Mouse (Mus musculus) hindbrain, embryonic 12.5 days (tissue): Measurements from ENCODE around the gene Ntn5. TPM values are rescaled to one million over a fixed set of nuclear protein-coding genes. Genes with fewer than 3 reads are reported as not detected.
"Not testable (repeated sequence)": the region's sequence is repeated elsewhere in the genome, so short reads cannot be mapped to it uniquely, and the experiment has no call there.

Source experiments
- ATAC-seq: fragments of 200-750 bp; cut with Nextera tagmentation; 2 replicates; pipeline ENCODE4 v1.8.0; 2017; ENCODE audit warnings: moderate TSS enrichment; ENCODE audit not compliant: low FRiP score
- H3K27ac ChIP-seq: fragments of 300-500 bp; sonication (generic); 2 replicates; pipeline ENCODE4 v1.5.1; 2016; ENCODE audit warnings: mild to moderate bottlenecking
- H3K27me3 ChIP-seq: fragments of 300-500 bp; sonication (generic); 2 replicates; pipeline ENCODE4 v1.6.1; 2016; ENCODE audit warnings: mild to moderate bottlenecking
- H3K36me3 ChIP-seq: fragments of 300-500 bp; sonication (generic); 2 replicates; pipeline ENCODE4 v1.6.1; 2016; ENCODE audit warnings: mild to moderate bottlenecking
- H3K4me1 ChIP-seq: fragments of 300-500 bp; sonication (generic); 2 replicates; pipeline ENCODE4 v1.6.1; 2016
- H3K4me2 ChIP-seq: fragments of 300-500 bp; sonication (generic); replicated peaks from 2 replicates; pipeline ENCODE4 v1.6.1; 2016; ENCODE audit warnings: mild to moderate bottlenecking
- H3K4me3 ChIP-seq: fragments of 300-500 bp; sonication (generic); 2 replicates; pipeline ENCODE4 v1.5.1; 2016; ENCODE audit warnings: mild to moderate bottlenecking
- H3K9ac ChIP-seq: fragments of 300-500 bp; sonication (generic); 2 replicates; pipeline ENCODE4 v1.6.1; 2016; ENCODE audit warnings: mild to moderate bottlenecking, moderate library complexity
- H3K9me3 ChIP-seq: fragments of 300-500 bp; sonication (generic); replicated peaks from 2 replicates; pipeline ENCODE4 v1.6.1; 2016; ENCODE audit warnings: mild to moderate bottlenecking
- WGBS: fragments of 180-500 bp; shearing (Covaris S2); methylation state at CpG from one replicate; pipeline ENCODE4 v1.1.7; 2016; 5-methylcytosine and 5-hydroxymethylcytosine counted together
- polyA plus RNA-seq: library from polyadenylated mRNA; unstranded; fragments of >200 nt; fragmentation: Nextera tagmentation; extraction: Ambion mirVana; gene quantifications from 2 replicates; pipeline ENCODE4 v1.2.1, GENCODE M21; 2016

Ntn5 gene
- polyA plus RNA-seq, 1 experiment from 2014 or later, result 0.68 TPM

DNA sequence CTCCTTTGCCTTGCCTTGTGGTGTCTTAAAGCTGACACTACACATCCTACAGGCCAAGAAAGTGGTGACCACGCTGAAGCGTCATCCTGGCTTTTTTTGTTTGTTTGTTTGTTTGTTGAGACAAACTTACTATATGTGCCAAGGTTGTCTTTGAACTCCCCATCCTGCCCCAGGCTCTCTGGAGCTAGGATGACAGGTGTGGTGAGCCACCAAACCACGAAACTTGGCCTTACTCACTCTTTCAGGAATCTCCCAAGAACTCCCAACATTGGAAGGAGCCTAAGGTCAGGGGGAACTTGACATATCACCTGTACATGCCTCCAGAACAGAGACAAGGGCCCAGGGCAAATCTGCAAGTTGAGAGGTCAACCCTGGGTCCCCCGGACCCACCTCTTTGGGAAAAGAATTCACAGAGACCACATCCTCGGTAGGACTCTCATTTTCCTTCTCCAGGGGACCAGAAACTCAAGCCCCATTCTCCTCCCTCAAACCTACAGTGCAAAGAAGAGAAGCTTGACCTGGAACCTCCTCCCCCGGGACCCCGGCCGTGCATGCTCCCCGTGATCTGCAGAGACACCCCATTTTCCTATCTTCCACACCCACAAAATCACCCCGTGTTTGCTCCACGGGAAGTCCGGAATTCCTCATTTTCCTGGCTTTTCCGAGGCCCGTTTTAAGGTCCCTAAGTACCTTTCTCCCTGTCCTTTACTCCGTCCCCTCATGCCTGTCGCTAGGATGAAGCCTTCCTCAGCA lies 41.1 kb upstream of the Ntn5 start:
- H3K9ac ChIP-seq, result peak overlapping the region; percentile 59
- no peaks in the 10 kb centered on the region for H3K36me3 ChIP-seq
- WGBS, result 35% methylated on average over 16 of the region's 16 CpGs
- H3K4me3 ChIP-seq, result peak overlapping the region; percentile 36
- H3K4me1 ChIP-seq, result peaks cover 34% of the 10 kb centered on the region
- ATAC-seq, result no peak
- no peaks in the 10 kb centered on the region for H3K9me3 ChIP-seq
- H3K27me3 ChIP-seq, result no peaks in the 10 kb centered on the region
- peak overlapping the region; percentile 56 for H3K4me2 ChIP-seq
- peak overlapping the region; percentile 83 for H3K27ac ChIP-seq

- H3K4me3 ChIP-seq, result peak overlapping the region; percentile 36
- H3K27me3 ChIP-seq, result no peaks in the 10 kb centered on the region
- peak overlapping the region; percentile 83 for H3K27ac ChIP-seq
- no peaks in the 10 kb centered on the region for H3K9me3 ChIP-seq
- peak overlapping the region; percentile 59 for H3K9ac ChIP-seq
- peak overlapping the region; percentile 56 for H3K4me2 ChIP-seq
- ATAC-seq, result peak; percentile 94
- peaks cover 27% of the 10 kb centered on the region for H3K4me1 ChIP-seq
- H3K36me3 ChIP-seq, result no peaks in the 10 kb centered on the region
- WGBS, result 2% methylated on average over 28 of the region's 28 CpGs
Measured at GRCm38 (mm10) chr7:45643441-45644178, 40.2 kb upstream of the Ntn5 start.

DNA sequence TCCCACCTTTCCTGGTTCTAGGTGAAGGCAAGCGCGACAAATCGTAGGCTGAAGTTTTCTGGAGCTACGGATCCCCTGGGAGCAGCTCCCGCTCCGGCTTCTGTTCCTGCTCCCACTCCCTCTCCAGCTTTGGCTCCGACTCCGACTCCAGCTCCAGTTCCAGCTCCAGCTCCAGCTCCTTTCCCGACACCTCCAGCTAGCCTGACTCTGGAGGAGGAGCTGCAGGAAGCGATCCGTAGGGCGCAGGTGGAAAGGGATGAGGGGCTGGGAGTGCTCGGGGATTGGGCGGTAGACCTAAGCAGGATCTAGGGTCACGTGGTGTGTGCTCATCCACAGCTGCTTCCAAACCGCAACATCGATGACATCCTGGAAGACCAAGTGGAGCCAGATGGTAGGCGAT lies 39.6 kb upstream of the Ntn5 start:
- peak; percentile 38 for ATAC-seq
- 4% methylated on average over 18 of the region's 18 CpGs for WGBS
- Histone ChIP-seq H3K27me3 (no peaks in the 10 kb centered on the region), H3K9ac (peak overlapping the region; percentile 39; the same call in 1 of the 2 replicates), H3K27ac (peak overlapping the region; percentile 83), H3K4me1 (peaks cover 27% of the 10 kb centered on the region), H3K9me3 (no peaks in the 10 kb centered on the region), H3K4me2 (peak overlapping the region; percentile 56), H3K4me3 (peak overlapping the region; percentile 36), H3K36me3 (no peaks in the 10 kb centered on the region)

DNA sequence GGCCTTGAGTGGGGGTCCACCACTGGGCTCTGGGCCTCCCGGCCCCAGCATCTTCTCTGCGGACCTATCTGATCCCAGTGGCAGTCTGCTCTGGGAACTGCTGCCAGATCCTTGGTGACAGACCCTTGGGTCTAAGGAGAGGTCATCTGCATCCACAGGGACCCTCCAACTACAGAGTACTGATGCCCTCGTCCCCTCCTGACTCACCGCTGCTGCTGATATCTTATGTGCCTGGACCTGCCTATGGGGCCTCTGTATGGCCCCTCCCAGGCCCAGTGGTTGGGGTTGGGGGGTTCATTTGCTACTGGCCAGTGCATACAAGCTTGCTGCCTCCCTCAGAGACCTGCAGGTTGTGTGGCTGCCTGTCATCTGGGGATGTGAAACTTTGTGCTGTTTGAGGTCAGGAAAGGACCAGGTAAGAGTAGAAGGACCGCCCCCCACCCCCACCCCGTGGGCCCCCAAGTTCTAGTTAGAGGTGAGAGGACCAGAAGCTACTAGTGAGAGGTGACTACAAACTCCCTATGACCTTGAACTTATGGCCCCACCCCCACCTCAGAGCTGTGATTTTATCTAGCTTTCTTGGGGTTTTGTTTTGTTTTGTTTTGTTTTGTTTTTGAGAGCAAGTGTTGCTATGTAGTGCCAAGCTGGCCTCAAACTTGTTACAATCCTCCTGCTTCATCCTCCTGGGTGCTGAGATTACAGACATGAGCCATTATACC lies 38.8 kb upstream of the Ntn5 start:
- WGBS, result 68% methylated on average over 6 of the region's 6 CpGs
- peak overlapping the region; percentile 83 for H3K27ac ChIP-seq
- no peaks in the 10 kb centered on the region for H3K9me3 ChIP-seq
- H3K9ac ChIP-seq, result peak overlapping the region; percentile 39; the same call in 1 of the 2 replicates
- H3K4me3 ChIP-seq, result no peak overlapping the region
- H3K4me2 ChIP-seq, result peak overlapping the region; percentile 56
- ATAC-seq, result no peak
- no peaks in the 10 kb centered on the region for H3K36me3 ChIP-seq
- peaks cover 27% of the 10 kb centered on the region for H3K4me1 ChIP-seq
- H3K27me3 ChIP-seq, result no peaks in the 10 kb centered on the region

DNA sequence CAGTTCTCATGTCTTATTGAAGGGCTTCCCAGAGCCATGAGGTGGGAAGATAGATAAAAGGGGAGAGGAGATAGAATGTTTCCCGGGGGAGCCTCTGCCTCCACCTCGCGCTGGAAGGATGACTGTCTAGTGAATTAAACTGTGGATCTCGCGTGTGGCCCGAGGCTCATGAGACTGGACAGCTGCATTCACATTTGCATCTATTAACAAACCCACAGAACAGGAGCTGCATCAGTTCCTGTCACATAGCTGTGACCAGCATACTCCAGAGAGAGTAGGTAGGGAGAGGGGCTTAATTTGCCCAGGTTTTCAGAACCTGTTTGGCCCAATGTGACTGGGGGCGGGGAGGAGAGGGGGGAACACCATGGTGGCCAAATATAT lies 38.2 kb upstream of the Ntn5 start:
- Histone ChIP-seq H3K4me3 (no peak overlapping the region), H3K27ac (no peak overlapping the region), H3K27me3 (no peaks in the 10 kb centered on the region), H3K9ac (no peak overlapping the region), H3K36me3 (no peaks in the 10 kb centered on the region), H3K4me2 (no peak overlapping the region), H3K4me1 (peaks cover 27% of the 10 kb centered on the region), H3K9me3 (no peaks in the 10 kb centered on the region)
- 56% methylated on average over 7 of the region's 7 CpGs for WGBS
- ATAC-seq, result no peak

DNA sequence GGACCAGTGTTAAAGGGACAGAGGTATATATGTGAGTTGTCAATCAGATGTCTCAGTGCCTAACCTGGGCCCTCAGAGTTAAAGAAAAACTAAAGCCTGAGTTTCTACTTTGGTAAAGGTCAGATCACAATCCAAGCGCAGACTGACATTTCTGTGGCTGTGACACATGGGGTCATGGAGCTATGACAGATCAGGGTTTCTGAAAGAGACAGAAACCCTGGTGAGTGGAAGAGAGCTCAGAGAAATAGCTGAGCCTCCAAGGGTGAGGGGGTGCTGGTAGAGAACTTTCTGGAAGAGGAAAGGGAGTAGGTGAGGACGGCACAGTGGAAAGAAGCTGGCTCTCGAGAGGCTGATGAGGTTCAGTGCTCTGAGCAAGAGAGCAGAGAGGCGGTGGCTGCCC lies 37.2 kb upstream of the Ntn5 start:
- H3K36me3 ChIP-seq, result no peaks in the 10 kb centered on the region
- 79% methylated on average over 4 of the region's 4 CpGs for WGBS

DNA sequence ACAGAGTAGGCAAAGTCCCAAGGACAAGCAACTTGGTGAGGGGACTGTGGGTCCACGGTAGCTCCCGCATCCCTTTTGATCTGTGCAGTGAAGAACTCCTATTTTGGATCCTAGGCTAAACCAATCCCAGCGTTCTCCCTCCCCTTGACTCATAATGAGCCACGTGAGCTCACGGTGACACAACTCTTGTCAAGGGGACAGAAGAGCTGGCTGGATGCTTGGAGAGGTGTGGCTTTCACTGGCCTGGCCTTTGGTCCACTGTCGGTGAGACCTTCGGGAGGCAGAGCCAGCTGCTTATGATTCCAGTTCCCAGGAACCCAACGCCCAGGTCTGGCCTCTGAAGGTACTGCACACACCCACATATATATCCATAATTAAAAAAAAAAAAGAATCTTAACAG lies 34.5 kb upstream of the Ntn5 start:
- 84% methylated on average over 8 of the region's 8 CpGs for WGBS
- peaks cover 7% of the 10 kb centered on the region for H3K4me1 ChIP-seq

More for the DNA sequence above, 37.2 kb upstream of the Ntn5 start:
- peaks cover 22% of the 10 kb centered on the region for H3K4me1 ChIP-seq
- H3K9me3 ChIP-seq, result no peaks in the 10 kb centered on the region
- no peak for ATAC-seq
- no peak overlapping the region for H3K27ac ChIP-seq
- H3K4me3 ChIP-seq, result no peak overlapping the region
- H3K4me2 ChIP-seq, result no peak overlapping the region
- no peak overlapping the region for H3K9ac ChIP-seq
- no peaks in the 10 kb centered on the region for H3K27me3 ChIP-seq

GRCm38 (mm10) chr7:45650484-45650883 lies 33.3 kb upstream of the Ntn5 start:
- not testable (repeated sequence) for H3K36me3 ChIP-seq, ATAC-seq, H3K9me3 ChIP-seq, H3K4me1 ChIP-seq, H3K9ac ChIP-seq, H3K4me2 ChIP-seq, H3K27me3 ChIP-seq, H3K4me3 ChIP-seq, H3K27ac ChIP-seq
- 93% methylated on average over 20 of the region's 20 CpGs for WGBS

More for the DNA sequence above, 34.5 kb upstream of the Ntn5 start:
- Histone ChIP-seq H3K27me3 (no peaks in the 10 kb centered on the region), H3K27ac (no peak overlapping the region), H3K9me3 (no peaks in the 10 kb centered on the region), H3K4me2 (no peak overlapping the region), H3K36me3 (no peaks in the 10 kb centered on the region), H3K4me3 (no peak overlapping the region), H3K9ac (no peak overlapping the region)
- no peak for ATAC-seq

- Histone ChIP-seq H3K36me3 (no peaks in the 10 kb centered on the region), H3K4me2 (peak overlapping the region; percentile 34), H3K9ac (no peak overlapping the region), H3K27me3 (no peaks in the 10 kb centered on the region), H3K27ac (no peak overlapping the region), H3K4me3 (no peak overlapping the region), H3K4me1 (peaks cover 5% of the 10 kb centered on the region; the same call in 1 of the 2 replicates), H3K9me3 (no peaks in the 10 kb centered on the region)
- ATAC-seq, result no peak
- 29% methylated on average over 17 of the region's 17 CpGs for WGBS
Measured at GRCm38 (mm10) chr7:45654424-45655047, 29.3 kb upstream of the Ntn5 start.

GRCm38 (mm10) chr7:45660746-45661478 lies 22.9 kb upstream of the Ntn5 start:
- Histone ChIP-seq H3K9me3 (no peaks in the 10 kb centered on the region), H3K27me3 (no peaks in the 10 kb centered on the region), H3K9ac (no peak overlapping the region), H3K36me3 (no peaks in the 10 kb centered on the region), H3K4me3 (no peak overlapping the region), H3K27ac (no peak overlapping the region), H3K4me2 (no peak overlapping the region), H3K4me1 (no peaks in the 10 kb centered on the region)
- WGBS, result 86% methylated on average over 11 of the region's 11 CpGs
- no peak for ATAC-seq

- H3K4me1 ChIP-seq, H3K36me3 ChIP-seq, H3K4me2 ChIP-seq, H3K4me3 ChIP-seq, H3K9ac ChIP-seq, H3K27ac ChIP-seq, ATAC-seq, H3K27me3 ChIP-seq, H3K9me3 ChIP-seq: not testable (repeated sequence)
- 86% methylated on average over 6 of the region's 6 CpGs for WGBS
Measured at GRCm38 (mm10) chr7:45661702-45662101, 22.1 kb upstream of the Ntn5 start.
